Mouse (Mus musculus) adrenal gland, adult (tissue): ENCODE measurements around the gene Sgpl1.

Experiments used
- DNase-seq, 2 experiments: peaks; one replicate each; pipeline ENCODE4 v3.0.0; 2022 to 2023; ENCODE audit warnings: low spot score in 1 of 2; ENCODE audit not compliant: inconsistent age in 2 of 2

The Sgpl1 gene

DNA sequence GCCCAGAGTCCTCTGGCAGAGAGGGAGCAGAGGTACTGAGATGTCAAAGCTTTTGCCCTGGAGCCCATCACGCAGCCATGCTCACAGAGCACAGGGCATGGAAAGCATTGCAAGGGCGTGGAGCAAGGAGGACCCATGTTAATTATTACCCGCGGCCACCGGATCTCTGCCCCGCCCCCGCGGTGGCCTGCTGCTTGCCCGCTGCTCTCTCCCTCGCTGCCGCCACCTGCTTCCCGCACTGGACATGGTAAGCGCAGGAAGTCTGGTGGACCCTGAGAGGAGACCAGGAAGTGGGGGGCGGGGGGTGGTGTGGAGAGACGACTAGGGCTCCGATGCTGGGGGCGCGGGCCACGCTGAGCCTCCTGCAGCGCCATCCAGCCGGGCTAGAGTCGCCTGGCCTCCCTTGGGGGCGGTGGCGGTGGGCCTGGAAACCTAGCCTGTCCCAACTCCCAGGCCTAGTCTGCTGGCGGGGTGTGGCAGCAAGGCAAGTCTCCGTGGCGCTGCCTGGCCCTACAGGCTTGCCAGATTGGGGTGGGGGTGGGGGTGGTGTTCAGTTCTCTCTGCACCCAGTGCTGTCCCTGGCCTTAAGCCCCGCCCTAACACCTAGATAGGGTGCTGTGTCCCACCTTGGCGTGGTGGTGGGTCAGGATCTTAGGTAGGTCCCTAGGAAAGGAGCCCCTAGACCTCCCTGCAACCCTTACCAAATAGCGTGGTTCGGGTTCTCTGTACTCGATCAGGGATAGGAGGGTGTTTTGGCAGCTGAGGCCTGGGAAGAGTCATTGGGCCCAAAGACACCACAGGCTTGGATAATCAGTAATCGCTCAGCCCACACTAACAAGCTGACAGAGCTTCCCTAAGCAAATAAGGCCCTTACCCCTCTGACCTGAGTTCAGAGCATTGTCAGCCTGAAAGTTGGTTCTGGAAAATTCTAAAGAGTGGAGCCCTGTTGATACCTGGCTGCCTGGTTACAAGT is 58.0 kb downstream of the Sgpl1 start, which contains the start of gene Pcbd1:
Pcbd1 (plus strand) TSS at position 162 of the 973 bp plus-strand sequence.
- peak; percentile 39 to 69 for DNase-seq

DNA sequence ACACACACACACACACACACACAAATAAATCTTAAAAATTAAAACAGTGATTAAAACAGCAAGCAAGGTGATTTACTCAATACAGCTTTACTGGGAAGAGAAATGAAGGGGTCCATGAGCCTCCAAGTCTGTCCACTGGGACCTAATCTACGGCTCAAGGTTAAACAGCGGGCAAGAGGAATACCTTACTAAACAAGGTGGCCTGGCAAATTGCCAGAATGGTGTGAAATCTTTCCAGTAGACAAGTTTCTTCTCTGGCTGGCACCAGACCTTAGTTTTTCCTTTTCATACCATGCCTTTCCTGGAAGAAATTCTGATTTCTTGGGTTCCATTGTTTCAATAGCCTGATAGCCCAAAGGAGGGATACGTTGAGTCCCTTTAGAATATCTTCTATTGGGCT is 59.0 kb downstream of the Sgpl1 start:
- no peak for DNase-seq

DNA sequence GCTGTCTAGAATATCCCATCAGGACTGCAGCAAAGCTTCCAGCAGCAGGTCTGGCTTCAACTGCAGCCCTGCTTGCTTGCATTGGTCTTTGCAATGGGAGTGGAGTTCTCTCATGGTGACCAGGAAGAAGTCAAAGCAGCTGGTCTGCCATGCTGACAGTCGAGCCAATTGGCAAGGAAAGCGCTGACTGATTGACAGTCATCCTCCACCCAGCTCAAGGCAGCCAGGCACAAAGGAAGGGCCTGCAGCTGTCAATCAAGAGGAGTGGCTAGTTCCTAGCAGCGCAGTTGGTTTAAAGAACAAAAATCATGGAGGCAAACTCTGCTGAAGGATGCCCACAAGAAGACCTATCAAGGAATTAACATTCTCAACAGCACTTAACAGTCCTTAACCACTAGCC is 61.0 kb downstream of the Sgpl1 start:
- no peak for DNase-seq

DNA sequence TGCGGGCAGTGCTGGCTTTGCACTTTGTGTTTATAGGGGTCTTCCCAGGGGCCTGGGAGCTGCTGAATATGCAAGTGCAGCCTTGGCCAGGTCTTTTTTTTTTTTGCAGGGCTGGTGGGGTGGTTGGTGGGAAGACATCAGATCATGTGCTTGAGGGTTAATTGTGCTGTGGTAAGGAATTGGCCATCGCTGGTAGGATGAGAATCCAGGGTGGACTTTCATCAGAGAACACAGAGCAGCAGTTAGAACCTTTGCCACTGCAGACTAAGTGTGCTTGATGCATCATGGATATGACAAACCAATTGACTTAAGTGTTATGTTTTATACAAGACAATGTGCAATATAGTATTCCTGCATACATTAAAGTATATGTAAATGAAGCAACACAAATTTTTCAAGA is 62.1 kb downstream of the Sgpl1 start:
- DNase-seq, result no peak

DNA sequence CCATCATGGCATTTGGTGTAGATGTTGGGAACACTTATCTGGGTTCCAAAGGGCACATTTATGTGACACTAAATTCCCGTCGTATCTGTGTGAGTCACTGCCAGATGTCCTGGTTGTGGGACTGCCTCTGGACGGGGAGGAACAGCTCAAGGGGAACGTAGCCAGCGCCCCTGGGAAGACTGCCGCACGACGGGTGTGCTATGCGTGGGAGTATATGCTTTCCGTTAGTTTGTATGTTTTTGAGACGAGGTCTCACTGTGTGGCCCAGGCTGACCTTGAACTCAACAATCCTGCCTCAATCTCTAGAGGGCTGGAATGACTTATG is 66.6 kb downstream of the Sgpl1 start:
- DNase-seq, result peak; percentile 28 to 50

DNA sequence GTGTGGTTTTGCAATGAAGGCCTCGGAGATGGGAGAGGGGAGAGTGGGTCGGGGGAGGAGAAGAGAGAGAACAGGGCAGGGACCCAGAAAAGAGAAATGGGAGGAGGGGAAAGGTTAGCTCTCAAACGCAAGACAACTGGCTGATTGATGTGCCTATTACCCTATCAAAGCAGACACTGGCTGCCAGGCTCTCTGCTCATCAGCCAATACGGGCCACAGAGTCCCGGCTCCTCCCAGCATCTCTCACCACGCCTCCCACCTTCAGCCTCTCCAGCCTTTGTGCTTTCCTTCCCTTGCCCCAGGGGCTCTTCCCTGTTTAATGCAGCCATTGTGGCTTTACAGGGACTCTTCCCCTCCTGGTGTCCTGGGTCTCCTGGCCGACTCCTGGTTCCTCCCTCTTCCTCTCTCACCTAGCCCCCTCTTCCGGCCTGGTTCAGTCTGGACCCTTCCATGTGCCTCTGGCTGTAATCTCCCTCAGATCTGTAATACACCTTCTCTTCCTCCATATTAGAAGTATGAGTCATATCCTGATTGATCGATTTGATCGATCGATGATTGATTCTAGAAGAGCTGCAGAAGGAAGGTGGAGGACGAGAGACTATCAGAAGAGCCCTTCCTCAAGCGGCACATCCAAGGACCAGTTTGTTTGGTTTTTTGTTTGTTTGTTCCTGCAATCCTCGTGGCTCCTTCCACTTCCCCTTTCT is 67.1 kb downstream of the Sgpl1 start:
- peak; percentile 72 to 79 for DNase-seq

DNA sequence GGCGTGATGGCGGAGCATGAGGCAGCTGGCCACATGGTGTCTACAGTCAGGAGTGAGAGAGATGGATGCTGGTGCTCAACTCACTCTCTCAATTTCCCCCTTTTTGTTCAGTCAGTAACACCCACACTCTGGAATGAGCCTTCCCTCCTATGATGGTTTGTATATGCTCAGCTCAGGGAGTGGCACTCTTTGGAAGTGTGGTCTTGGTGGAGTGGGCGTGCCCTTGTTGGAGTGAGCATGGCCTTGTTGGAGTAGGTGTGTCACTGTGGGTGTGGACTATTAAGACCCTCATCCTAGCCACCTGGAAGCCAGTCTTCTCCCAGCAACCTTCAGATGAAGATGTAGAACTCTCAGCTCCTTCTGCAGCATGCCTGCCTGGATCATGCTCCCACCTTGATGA is 71.9 kb downstream of the Sgpl1 start:
- DNase-seq, result no peak

DNA sequence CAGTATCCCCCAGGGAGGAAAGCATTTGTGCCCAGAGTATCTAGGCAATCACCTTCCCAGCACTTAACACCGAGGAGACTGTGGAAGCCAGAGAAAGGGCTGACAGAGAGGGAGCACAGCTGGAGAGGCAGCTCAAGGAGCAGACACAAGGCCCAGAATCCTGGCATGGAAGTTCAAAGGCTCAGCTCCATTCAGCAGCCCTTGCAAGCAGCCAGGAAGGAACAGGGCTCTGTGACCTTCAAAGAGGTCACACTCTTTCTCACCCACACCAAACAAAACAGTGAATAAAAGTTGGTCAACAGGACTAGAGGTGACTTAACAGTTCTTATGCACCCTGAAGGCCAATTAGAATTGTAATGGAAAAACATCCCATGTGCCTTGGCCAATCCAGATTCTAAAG is 72.9 kb downstream of the Sgpl1 start:
- peak in 1 of 2 experiments; percentile 44 for DNase-seq

DNA sequence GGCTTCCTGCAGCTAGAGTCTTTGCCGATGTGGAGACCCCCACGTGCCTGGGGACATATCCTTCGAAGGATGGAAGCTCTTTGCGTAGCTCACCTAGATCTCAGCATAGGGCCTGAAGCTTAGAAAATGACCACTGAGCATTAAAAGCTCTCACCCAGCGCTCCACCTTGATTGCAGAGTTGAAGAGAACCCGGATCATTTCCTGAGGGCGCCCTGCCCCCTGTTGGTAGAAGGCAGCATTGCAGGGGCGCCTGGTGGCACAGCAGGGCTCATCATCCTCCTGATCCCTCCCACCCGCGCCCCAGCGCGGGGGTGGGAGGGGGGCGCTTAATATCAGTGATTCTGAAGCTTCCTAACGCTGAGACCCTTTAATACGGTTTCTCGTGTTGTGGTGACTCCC is 75.2 kb downstream of the Sgpl1 start:
- peak; percentile 37 to 81 for DNase-seq

DNA sequence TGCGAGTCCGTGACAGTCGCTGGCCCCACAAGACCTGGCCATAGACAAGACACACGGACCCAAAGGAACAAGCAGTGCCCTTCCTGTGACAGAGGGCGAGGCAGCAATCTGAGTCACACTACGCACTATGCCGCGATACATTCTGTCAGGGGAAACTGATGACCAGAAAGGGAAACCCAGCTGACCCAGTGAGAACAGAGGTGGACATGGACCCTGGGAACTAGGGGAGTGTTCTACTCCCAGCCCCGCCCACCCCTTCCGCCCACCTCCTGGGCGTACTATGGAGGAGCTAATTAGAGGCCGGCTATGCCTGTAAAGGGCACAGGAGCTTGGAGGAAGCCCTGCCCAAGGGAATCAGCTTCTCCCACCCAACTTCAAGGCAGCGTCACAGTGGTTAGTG is 78.3 kb downstream of the Sgpl1 start:
- DNase-seq, result no peak

DNA sequence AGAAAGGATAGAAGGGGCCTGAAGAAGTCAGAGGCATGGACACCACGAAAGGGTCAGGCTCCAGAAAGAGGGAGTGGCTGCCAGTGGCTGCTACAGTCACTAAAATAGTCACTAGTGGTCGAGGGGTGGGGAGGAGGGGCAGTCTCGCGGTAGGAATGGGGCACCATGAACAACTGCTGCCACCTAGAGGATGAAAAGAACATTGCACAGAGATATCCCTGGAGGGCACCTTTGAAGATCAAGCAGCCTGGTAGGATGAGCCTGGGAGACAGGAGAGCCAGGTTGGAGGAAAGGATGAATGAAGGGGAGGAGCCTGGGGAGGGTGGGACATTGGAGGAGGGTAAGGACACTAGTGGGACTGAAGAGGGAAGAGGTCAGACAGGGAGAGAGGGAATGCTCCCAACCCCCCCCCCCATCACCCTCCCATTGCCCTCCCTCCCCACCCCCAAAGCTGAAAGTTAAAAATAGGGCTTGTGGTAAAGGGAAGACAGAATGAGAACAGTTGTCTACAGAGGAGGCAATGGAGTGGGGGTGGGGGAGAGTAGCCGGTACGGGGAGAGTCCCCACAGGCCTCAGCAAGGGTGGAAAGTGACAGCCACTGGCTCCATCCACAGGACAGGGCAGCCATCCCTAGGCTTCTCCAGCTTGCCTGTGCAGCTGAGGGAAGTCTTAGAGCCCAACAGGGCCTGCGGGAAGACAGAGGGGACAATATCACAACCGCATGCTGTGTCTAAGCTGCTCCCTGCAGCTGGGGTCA is 78.9 kb downstream of the Sgpl1 start:
- DNase-seq, result peak; percentile 25 to 80

DNA sequence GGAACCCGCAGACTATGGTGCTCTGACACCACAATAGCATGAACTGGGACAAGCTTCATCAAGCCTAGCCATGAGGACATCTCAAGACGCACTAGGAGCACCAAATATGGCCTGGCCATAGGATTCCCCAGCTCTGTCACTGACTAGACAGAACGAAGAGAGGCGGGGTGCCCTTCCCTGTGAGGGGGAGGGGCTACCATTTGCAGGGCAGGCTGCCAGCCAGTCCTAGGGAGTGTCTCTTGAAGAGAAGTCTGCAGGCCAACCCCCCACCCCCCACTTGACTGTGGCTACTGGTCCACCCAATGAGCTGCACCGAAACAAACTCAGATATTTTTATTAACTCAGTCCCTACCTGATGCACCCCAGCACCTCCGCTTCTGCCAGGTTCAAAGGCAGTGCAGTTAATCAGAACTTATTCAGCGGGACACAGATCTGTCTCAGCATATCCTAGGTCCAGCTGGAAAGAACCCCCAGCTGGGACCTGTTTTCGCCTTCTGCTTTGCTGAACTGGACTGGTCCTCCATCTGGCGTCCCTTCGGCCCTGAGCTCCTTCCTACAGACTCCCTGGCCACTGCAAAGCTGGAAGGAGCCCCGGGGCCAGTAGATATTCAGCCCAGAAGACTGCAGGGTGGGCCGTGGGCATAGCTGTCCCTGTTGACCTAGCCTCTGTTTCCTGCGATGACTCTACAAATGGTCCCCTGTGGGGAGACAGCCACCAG is 82.1 kb downstream of the Sgpl1 start:
- DNase-seq, result no peak

DNA sequence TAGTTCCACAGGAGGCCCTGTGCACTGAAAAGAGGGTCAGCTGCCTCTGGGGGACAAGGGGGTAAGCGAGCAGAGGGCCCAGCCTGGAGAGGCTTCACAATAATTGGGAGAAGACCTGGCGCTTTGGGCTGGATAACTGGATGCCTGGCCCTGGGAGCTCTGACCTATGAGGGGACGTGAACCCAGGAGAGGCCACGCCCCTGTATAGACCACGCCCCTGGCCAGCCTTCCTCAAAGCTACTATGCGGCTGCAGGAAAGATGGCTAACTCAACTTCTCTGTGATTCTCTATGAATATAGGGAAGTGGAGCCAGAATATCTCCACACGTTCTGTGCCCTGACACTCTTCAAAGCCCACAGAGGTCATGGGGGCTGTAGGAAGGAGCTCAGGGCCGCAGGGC is 82.9 kb downstream of the Sgpl1 start:
- no peak for DNase-seq

DNA sequence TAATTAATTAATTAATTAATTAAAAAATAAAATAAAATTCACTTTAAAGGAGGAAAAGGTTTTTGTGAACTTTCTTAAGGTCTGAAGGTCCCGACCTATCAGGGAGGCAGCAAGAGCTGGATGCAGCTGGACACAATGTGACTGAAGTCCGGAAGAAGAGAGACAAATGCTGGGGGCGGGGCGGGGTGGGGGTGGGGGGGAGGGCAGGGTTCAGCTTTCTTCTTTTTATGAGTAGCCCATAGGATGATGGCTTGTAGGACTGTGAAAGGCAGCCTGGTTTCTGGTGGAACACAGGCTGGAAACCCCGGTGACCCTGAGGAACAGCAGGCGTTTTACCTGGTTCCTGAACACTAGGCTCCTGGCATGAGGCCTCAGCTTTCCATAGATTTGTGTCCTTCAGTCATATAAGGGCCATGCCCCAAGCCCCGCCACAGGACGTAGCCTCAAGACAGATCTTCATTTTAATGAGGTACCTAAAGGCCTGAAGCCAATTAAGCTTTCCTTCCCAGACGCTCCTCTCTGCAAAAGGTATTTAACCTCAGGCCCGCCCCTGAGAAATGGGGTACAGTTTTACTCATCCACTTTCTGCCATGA is 84.1 kb downstream of the Sgpl1 start:
- DNase-seq, result no peak

DNA sequence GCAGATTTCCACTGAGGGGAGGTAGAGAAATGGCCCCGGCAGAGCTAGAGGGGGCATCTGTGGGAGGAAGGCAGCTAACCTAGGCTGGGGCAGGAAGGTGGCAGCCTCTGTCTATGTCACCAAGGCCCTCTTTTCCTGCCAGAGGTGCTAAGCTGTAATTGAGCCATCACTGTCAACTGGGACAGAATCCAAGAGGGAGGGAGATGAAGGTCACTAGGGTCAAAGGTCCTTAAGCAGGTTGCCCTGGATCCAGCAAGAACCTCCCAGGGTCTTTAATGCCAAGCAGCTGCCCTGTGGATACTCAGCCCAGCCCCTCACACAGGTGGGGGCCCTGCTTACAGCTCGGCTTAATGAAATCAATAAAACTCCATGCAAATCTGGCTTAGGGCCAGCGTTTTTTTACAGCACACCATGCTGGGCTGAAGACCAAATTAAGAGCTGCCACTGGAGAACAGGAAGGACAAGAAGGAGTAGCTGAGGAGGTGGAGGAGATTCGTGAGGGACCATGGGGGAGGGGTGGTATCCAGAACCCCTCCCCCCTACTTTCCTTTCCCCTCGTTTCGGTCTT is 87.9 kb downstream of the Sgpl1 start:
- DNase-seq, result peak in 1 of 2 experiments; percentile 32

DNA sequence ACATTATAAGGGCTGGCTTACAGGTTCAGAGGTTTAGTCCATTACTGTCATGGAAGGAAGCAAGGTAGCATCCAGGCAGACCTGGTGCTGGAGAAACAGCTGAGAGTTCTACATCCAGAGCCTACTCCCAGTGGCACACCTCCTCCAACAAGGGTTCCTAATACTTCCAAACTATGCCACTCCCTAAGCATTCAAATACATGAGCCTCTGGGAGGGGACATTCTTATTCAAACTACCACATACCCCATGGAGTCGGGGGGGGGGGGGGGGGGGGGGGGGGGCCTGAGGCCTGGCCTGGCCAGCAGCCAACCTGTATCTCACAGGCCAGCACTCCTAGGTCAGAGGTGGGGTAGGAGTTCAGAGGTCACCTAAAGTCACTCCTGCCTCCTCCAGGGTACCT is 88.4 kb downstream of the Sgpl1 start:
- no peak for DNase-seq

DNA sequence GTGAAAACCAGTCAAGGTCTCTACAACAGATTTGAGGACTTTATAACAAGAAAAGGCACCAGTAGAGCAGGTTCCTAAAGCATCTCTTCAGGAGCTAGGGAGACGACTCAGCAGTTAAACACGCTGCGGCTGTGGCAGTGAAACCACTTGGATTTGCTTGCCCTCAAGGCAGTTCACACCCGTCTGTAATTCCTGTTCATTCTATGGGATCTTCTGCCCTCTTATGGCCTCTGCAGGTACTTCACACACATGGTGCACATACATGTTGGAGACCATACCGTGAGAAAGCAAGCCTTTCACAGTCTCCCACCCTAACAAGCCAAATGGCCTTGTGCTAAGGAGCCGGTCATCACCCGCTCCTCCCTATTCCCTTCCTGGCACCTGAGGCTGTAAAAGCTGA is 90.8 kb downstream of the Sgpl1 start:
- no peak for DNase-seq

DNA sequence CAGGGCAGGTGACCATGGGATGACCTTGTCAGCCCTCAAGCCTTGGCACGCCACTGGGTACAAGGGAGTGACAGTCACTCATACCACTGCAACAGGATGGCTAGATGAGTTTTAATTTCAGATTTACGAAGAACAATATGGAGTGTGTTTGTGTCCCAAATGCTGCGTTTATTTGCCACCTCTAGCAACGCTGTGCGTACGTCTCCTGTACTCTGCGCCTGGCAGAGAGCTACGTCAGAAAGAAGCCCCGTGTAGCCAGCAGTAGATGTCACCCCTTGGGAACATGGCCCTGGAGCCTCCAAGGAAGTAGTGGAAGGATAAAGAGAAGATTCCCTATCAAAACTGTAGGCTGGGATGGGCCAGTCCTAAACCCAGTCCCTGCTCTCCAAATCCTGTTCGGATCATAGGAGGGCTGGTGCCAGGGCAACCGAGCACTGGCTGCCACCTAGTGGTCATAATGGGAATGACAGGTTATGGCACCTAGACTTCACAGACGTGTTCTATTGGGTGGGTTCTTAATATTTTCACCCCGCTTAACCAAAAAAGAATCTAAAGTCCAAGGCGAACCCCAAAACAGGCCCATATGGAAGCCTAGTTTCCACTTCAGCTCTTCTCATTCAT is 95.4 kb downstream of the Sgpl1 start:
- DNase-seq, result peak; percentile 47 to 87
